Mouse (Mus musculus) ES-E14 (cell line): ENCODE data around the gene Cops3.

Experiments used
- CHD2 ChIP-seq: IDR thresholded peaks from 2 replicates; pipeline ENCODE4 v1.6.1; 2014; ENCODE audit warnings: mild to moderate bottlenecking, low read depth, low read length, inconsistent platforms
- HCFC1 ChIP-seq: IDR thresholded peaks from 2 replicates; pipeline ENCODE4 v1.6.1; 2012; ENCODE audit warnings: low read length, inconsistent platforms, borderline replicate concordance; ENCODE audit not compliant: insufficient read depth
- MAFK ChIP-seq: IDR thresholded peaks from 2 replicates; pipeline ENCODE4 v1.6.1; 2014; ENCODE audit warnings: mild to moderate bottlenecking, low read depth, low read length, inconsistent platforms; ENCODE audit not compliant: insufficient read depth
- ZC3H11A ChIP-seq: IDR thresholded peaks from 2 replicates; pipeline ENCODE4 v1.6.1; 2012; ENCODE audit warnings: low read depth, mild to moderate bottlenecking, inconsistent platforms, low read length, borderline replicate concordance
- ZNF384 ChIP-seq: IDR thresholded peaks from 2 replicates; pipeline ENCODE4 v1.6.1; 2012; ENCODE audit warnings: low read depth, low read length, inconsistent platforms

DNA sequence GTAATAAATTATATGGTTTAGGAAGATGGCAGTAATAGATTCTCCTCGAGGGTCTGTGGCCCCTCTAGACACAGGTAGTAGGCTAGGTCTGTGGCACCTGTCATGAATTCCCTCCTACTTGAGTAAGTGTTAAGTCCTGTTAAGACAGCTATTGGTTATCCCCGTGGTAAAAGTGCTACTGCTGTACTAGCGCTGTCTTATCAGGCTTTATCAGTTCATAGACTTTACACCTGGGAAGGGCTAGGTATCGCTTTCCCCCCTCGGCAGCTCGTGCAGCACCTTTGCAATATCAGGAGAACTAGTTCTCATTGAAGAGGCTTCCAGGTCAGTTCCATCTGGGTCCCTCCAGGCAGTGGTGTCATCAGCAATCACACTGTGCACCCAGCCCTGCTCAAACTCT is 24.7 kb upstream of the Cops3 start:
- no peak for TF ChIP-seq CHD2
- no peak for TF ChIP-seq ZC3H11A
- TF ChIP-seq HCFC1 = no peak
- TF ChIP-seq ZNF384 = no peak
- no peak for TF ChIP-seq MAFK
